Mouse (Mus musculus) cortical plate, adult 2 months (tissue): ENCODE measurements around the gene Col2a1.

Experiments used
- CTCF ChIP-seq: fragments of 200-500 bp; IDR thresholded peaks from 2 replicates; pipeline ENCODE4 v1.5.1; 2011; ENCODE audit warnings: mild to moderate bottlenecking, control low read depth, low read length; ENCODE audit not compliant: insufficient read depth; ENCODE audit errors: extremely low read depth
- POLR2A ChIP-seq: fragments of 200-500 bp; IDR thresholded peaks from 2 replicates; pipeline ENCODE4 v1.6.1; 2011; ENCODE audit warnings: mild to moderate bottlenecking, low read length, control low read depth; ENCODE audit not compliant: insufficient read depth; ENCODE audit errors: extremely low read depth

- TF ChIP-seq CTCF: no peak
- no peak for TF ChIP-seq POLR2A
Measured at GRCm38 (mm10) chr15:98001321-98002112, 3.0 kb downstream of the Col2a1 start.
